Mouse (Mus musculus): Measurements from ENCODE around the gene Rnf180. TPM values are rescaled to one million over a fixed set of nuclear protein-coding genes. Genes with fewer than 3 reads are reported as not detected.
"Not testable (repeated sequence)": the region's sequence is repeated elsewhere in the genome, so short reads cannot be mapped to it uniquely, and the experiment has no call there.

Gene Rnf180
- polyA plus RNA-seq (2012; rRNA removed), result 8.7 and 9.1 TPM in 2 replicates

GRCm38 (mm10) chr13:105294715-105295114 is at the start of gene Rnf180:
Gene Rnf180, minus strand, starts transcription at chr13:105294815.
- Histone ChIP-seq H3K4me1 (ENCODE audit: control insufficient read depth, insufficient read depth, low read length) (no peaks in the 10 kb centered on the region), H3K27me3 (ENCODE audit: control insufficient read depth, insufficient read depth, low read length) (no peaks in the 10 kb centered on the region), H3K4me3 (replicated peaks; ENCODE audit: insufficient read depth, low read depth, low read length) (peak within 1 kb of the TSS; percentile 57), H3K27ac (ENCODE audit: insufficient read depth, low read length) (0 out of 2 replicates have a peak within 1 kb of the TSS, but pooled peaks have one; percentile 24)
- DNase-seq, result no peak
- TF ChIP-seq CTCF (IDR thresholded peaks at IDR 0.05; ENCODE audit: borderline replicate concordance, insufficient read depth, low read depth, low read length), result no peak
- WGBS, result 56% methylated on average over 11 of the region's 11 CpGs

- TF ChIP-seq POLR2A (IDR thresholded peaks at IDR 0.05; ENCODE audit: borderline replicate concordance, insufficient read depth, low read length) (no peak), CTCF (IDR thresholded peaks at IDR 0.05; ENCODE audit: borderline replicate concordance, insufficient read depth, low read depth, low read length) (no peak)
- H3K27me3 ChIP-seq (ENCODE audit: control insufficient read depth, insufficient read depth, low read length), result no peaks in the 10 kb centered on the region
- no peak overlapping the region for H3K4me3 ChIP-seq (replicated peaks; ENCODE audit: insufficient read depth, low read depth, low read length)
- no peak for DNase-seq
- H3K4me1 ChIP-seq (ENCODE audit: control insufficient read depth, insufficient read depth, low read length), result no peaks in the 10 kb centered on the region
- no peak overlapping the region for H3K27ac ChIP-seq (ENCODE audit: insufficient read depth, low read length)
- WGBS, result 72% methylated on average over 5 of the region's 5 CpGs
These were observed 36.8 kb upstream of the Rnf180 start for GRCm38 (mm10) chr13:105331199-105331968.

GRCm38 (mm10) chr13:105326946-105327345 is 32.3 kb upstream of the Rnf180 start:
- WGBS, result 67% methylated on average over 1 of the region's 1 CpGs
- no peak for DNase-seq

GRCm38 (mm10) chr13:105316926-105317325 is 22.3 kb upstream of the Rnf180 start:
- Histone ChIP-seq H3K4me3 (replicated peaks; ENCODE audit: insufficient read depth, low read depth, low read length) (no peak overlapping the region), H3K4me1 (ENCODE audit: control insufficient read depth, insufficient read depth, low read length) (no peaks in the 10 kb centered on the region), H3K27ac (ENCODE audit: insufficient read depth, low read length) (no peak overlapping the region), H3K27me3 (ENCODE audit: control insufficient read depth, insufficient read depth, low read length) (no peaks in the 10 kb centered on the region)
- DNase-seq, result no peak
- 64% methylated on average over 1 of the region's 1 CpGs for WGBS
- TF ChIP-seq CTCF (IDR thresholded peaks at IDR 0.05; ENCODE audit: borderline replicate concordance, insufficient read depth, low read depth, low read length) (no peak), POLR2A (IDR thresholded peaks at IDR 0.05; ENCODE audit: borderline replicate concordance, insufficient read depth, low read length) (no peak)

More at GRCm38 (mm10) chr13:105326946-105327345, 32.3 kb upstream of the Rnf180 start:
- Histone ChIP-seq H3K27ac (ENCODE audit: insufficient read depth, low read length) (no peak overlapping the region), H3K4me1 (ENCODE audit: control insufficient read depth, insufficient read depth, low read length) (no peaks in the 10 kb centered on the region), H3K4me3 (replicated peaks; ENCODE audit: insufficient read depth, low read depth, low read length) (no peak overlapping the region), H3K27me3 (ENCODE audit: control insufficient read depth, insufficient read depth, low read length) (no peaks in the 10 kb centered on the region)
- TF ChIP-seq CTCF (IDR thresholded peaks at IDR 0.05; ENCODE audit: borderline replicate concordance, insufficient read depth, low read depth, low read length), result no peak
- no peak for TF ChIP-seq POLR2A (IDR thresholded peaks at IDR 0.05; ENCODE audit: borderline replicate concordance, insufficient read depth, low read length)

- TF ChIP-seq POLR2A (IDR thresholded peaks at IDR 0.05; ENCODE audit: borderline replicate concordance, insufficient read depth, low read length) (no peak), CTCF (IDR thresholded peaks at IDR 0.05; ENCODE audit: borderline replicate concordance, insufficient read depth, low read depth, low read length) (no peak)
- no peak for DNase-seq
- H3K4me1 ChIP-seq (ENCODE audit: control insufficient read depth, insufficient read depth, low read length), result no peaks in the 10 kb centered on the region
- H3K4me3 ChIP-seq (replicated peaks; ENCODE audit: insufficient read depth, low read depth, low read length), result no peak overlapping the region
- H3K27me3 ChIP-seq (ENCODE audit: control insufficient read depth, insufficient read depth, low read length), result no peaks in the 10 kb centered on the region
- WGBS, result 82% methylated on average over 6 of the region's 6 CpGs
- no peak overlapping the region for H3K27ac ChIP-seq (ENCODE audit: insufficient read depth, low read length)
These were observed 21.4 kb upstream of the Rnf180 start for GRCm38 (mm10) chr13:105316009-105316408.

GRCm38 (mm10) chr13:105312763-105313162 is 18.1 kb upstream of the Rnf180 start:
- no peak for TF ChIP-seq POLR2A (IDR thresholded peaks at IDR 0.05; ENCODE audit: borderline replicate concordance, insufficient read depth, low read length)
- no peak for TF ChIP-seq CTCF (IDR thresholded peaks at IDR 0.05; ENCODE audit: borderline replicate concordance, insufficient read depth, low read depth, low read length)
- no peak overlapping the region for H3K27ac ChIP-seq (ENCODE audit: insufficient read depth, low read length)
- DNase-seq, result no peak
- H3K27me3 ChIP-seq (ENCODE audit: control insufficient read depth, insufficient read depth, low read length), result no peaks in the 10 kb centered on the region
- H3K4me1 ChIP-seq (ENCODE audit: control insufficient read depth, insufficient read depth, low read length), result no peaks in the 10 kb centered on the region
- H3K4me3 ChIP-seq (replicated peaks; ENCODE audit: insufficient read depth, low read depth, low read length), result no peak overlapping the region
- 82% methylated on average over 6 of the region's 6 CpGs for WGBS

GRCm38 (mm10) chr13:105310562-105310961 is 15.9 kb upstream of the Rnf180 start:
- not testable (repeated sequence) for H3K27ac ChIP-seq (ENCODE audit: insufficient read depth, low read length); H3K4me1 ChIP-seq (ENCODE audit: control insufficient read depth, insufficient read depth, low read length); DNase-seq; H3K4me3 ChIP-seq (replicated peaks; ENCODE audit: insufficient read depth, low read depth, low read length); H3K27me3 ChIP-seq (ENCODE audit: control insufficient read depth, insufficient read depth, low read length)
- WGBS, result 84% methylated on average over 4 of the region's 4 CpGs

- Histone ChIP-seq H3K27ac (ENCODE audit: insufficient read depth, low read length) (no peak overlapping the region), H3K27me3 (ENCODE audit: control insufficient read depth, insufficient read depth, low read length) (no peaks in the 10 kb centered on the region), H3K4me3 (replicated peaks; ENCODE audit: insufficient read depth, low read depth, low read length) (no peak overlapping the region), H3K4me1 (ENCODE audit: control insufficient read depth, insufficient read depth, low read length) (no peaks in the 10 kb centered on the region)
- TF ChIP-seq POLR2A (IDR thresholded peaks at IDR 0.05; ENCODE audit: borderline replicate concordance, insufficient read depth, low read length), result no peak
- no peak for TF ChIP-seq CTCF (IDR thresholded peaks at IDR 0.05; ENCODE audit: borderline replicate concordance, insufficient read depth, low read depth, low read length)
- 99% methylated on average over 2 of the region's 2 CpGs for WGBS
- DNase-seq, result no peak
These were observed 10.9 kb upstream of the Rnf180 start for GRCm38 (mm10) chr13:105305513-105305912.
